Mouse (Mus musculus): Measurements from ENCODE around the gene Gm28043. TPM values are rescaled to one million over a fixed set of nuclear protein-coding genes. Genes with fewer than 3 reads are reported as not detected.
A peak's percentile ranks its signal among the peaks of the same experiment; 100 is the strongest.

Gene Gm28043
- total and polyA plus RNA-seq, 3 experiments, result 3.6 to 4.2 (median 3.7) TPM

DNA sequence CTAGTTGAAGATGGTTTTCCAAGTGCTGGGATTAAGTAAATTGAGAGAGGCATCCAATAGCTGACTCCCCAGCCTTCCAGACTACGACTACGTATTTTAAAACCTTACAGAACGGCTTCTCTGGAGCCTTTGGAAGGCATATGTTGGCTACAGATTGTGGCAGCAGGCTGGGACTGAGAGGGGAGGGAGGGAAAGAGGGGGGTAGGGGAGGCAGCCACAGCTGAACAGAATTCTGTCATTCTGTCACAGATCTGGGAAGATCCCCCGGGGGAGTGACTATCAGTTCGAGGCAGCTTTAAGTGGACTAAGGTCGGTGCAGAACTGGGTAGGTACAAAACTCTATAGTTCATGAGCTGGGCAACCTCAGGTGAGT, 117.3 kb downstream of the Gm28043 start:
- no peak overlapping the region for H3K4me2 ChIP-seq (ENCODE audit: insufficient read depth, low read depth, poor library complexity, severe bottlenecking)
- no peaks in the 10 kb centered on the region for H3K27me3 ChIP-seq (replicated peaks)
- H3K9ac ChIP-seq (ENCODE audit: insufficient read depth, low read depth), result peak overlapping the region; percentile 21; the same call in 1 of the 2 replicates
- H3K36me3 ChIP-seq (replicated peaks in 1 of 2; ENCODE audit: control insufficient read depth in 1 of 2, insufficient read depth in 1 of 2, low read length in 1 of 2), result no peaks in the 10 kb centered on the region
- H3K4me1 ChIP-seq (ENCODE audit: control insufficient read depth in 1 of 2, insufficient read depth in 2 of 2), result peaks cover 15 to 43% of the 10 kb centered on the region in 2 experiments
- no peak for DNase-seq (ENCODE audit: extremely low read depth)
- H3K4me3 ChIP-seq (replicated peaks in 1 of 3; ENCODE audit: low read depth in 2 of 3, low read length in 2 of 3, poor library complexity in 1 of 3), result no peak overlapping the region
- dilution Hi-C loops (cut with MboI; ENCODE audit: extremely low pct_ligation_motif_present, extremely low pct_unique_long_range_greater_than_20kb, low sequenced_read_pairs) (no loop called here), in situ Hi-C loops (cut with MboI; ENCODE audit: low pct_ligation_motif_present, low pct_unique_long_range_greater_than_20kb, low sequenced_read_pairs) (no loop called here)
- TF ChIP-seq SIN3A (IDR thresholded peaks at IDR 0.05; ENCODE audit: low read length), result no peak
- TF ChIP-seq ZC3H11A (IDR thresholded peaks at IDR 0.05; ENCODE audit: low read depth, low read length), result no peak
- TF ChIP-seq RCOR1 (conservative IDR thresholded peaks at IDR 0.05; ENCODE audit: low read depth, low read length), result no peak
- no peak for TF ChIP-seq MAX (IDR thresholded peaks at IDR 0.05; ENCODE audit: low read length)
- no peak for TF ChIP-seq JUND (conservative IDR thresholded peaks at IDR 0.05; ENCODE audit: low read depth, low read length)
- TF ChIP-seq PAX5 (IDR thresholded peaks at IDR 0.05; ENCODE audit: low read length), result no peak
- TF ChIP-seq USF1 (IDR thresholded peaks at IDR 0.05; ENCODE audit: low read depth, low read length), result no peak
- no peak for TF ChIP-seq CHD2 (IDR thresholded peaks at IDR 0.05; ENCODE audit: low read length)
- TF ChIP-seq ELF1 (IDR thresholded peaks at IDR 0.05; ENCODE audit: low read depth, low read length), result no peak
- no peak for TF ChIP-seq ZKSCAN1 (IDR thresholded peaks at IDR 0.05; ENCODE audit: borderline replicate concordance, low read depth, low read length)
- TF ChIP-seq USF2 (conservative IDR thresholded peaks at IDR 0.05; ENCODE audit: low read depth, low read length), result no peak
- TF ChIP-seq NELFE (IDR thresholded peaks at IDR 0.05; ENCODE audit: low read depth, low read length), result no peak
- no peak for TF ChIP-seq CHD1 (IDR thresholded peaks at IDR 0.05; ENCODE audit: low read depth, low read length)
- TF ChIP-seq KAT2A (IDR thresholded peaks at IDR 0.05; ENCODE audit: insufficient replicate concordance, low read length), result no peak
- no peak for TF ChIP-seq E2F4 (IDR thresholded peaks at IDR 0.05; ENCODE audit: insufficient replicate concordance, low read depth, low read length)
- no peak for TF ChIP-seq SMC3 (IDR thresholded peaks at IDR 0.05; ENCODE audit: low read depth, low read length)
- no peak for TF ChIP-seq POLR2AphosphoS2 (IDR thresholded peaks at IDR 0.05; ENCODE audit: low read depth, low read length)
- no peak for TF ChIP-seq EP300 (IDR thresholded peaks at IDR 0.05; ENCODE audit: low read length)
- TF ChIP-seq MAFK (IDR thresholded peaks at IDR 0.05; ENCODE audit: insufficient replicate concordance, low read length), result no peak
- H3K27ac ChIP-seq (ENCODE audit: insufficient read depth, low read depth), result no peak overlapping the region
- H3K9me3 ChIP-seq (replicated peaks; ENCODE audit: low read length), result peaks cover 12% of the 10 kb centered on the region
- no peaks in the 10 kb centered on the region for H3K79me2 ChIP-seq (replicated peaks; ENCODE audit: control insufficient read depth, extremely low read depth, insufficient read depth, poor library complexity, severe bottlenecking)

GRCm38 (mm10) chr17:29732522-29732921, 117.8 kb downstream of the Gm28043 start:
- H3K4me2 ChIP-seq (ENCODE audit: insufficient read depth, low read depth, poor library complexity, severe bottlenecking), result no peak overlapping the region
- H3K27me3 ChIP-seq (replicated peaks), result no peaks in the 10 kb centered on the region
- DNase-seq (ENCODE audit: extremely low read depth), result no peak
- no peak overlapping the region for H3K9ac ChIP-seq (ENCODE audit: insufficient read depth, low read depth)
- H3K79me2 ChIP-seq (replicated peaks; ENCODE audit: control insufficient read depth, extremely low read depth, insufficient read depth, poor library complexity, severe bottlenecking), result no peaks in the 10 kb centered on the region
- TF ChIP-seq TBP (conservative IDR thresholded peaks at IDR 0.05; ENCODE audit: low read depth, low read length), result no peak
- no peak for TF ChIP-seq EP300 (IDR thresholded peaks at IDR 0.05; ENCODE audit: low read length)
- no peak for TF ChIP-seq RAD21 (IDR thresholded peaks at IDR 0.05; ENCODE audit: low read depth, low read length)
- no peak for TF ChIP-seq ZMIZ1 (IDR thresholded peaks at IDR 0.05; ENCODE audit: low read depth, low read length)
- no peak for TF ChIP-seq KAT2A (IDR thresholded peaks at IDR 0.05; ENCODE audit: insufficient replicate concordance, low read length)
- no peaks in the 10 kb centered on the region for H3K36me3 ChIP-seq (replicated peaks in 1 of 2; ENCODE audit: control insufficient read depth in 1 of 2, insufficient read depth in 1 of 2, low read length in 1 of 2)
- no peak overlapping the region for H3K4me3 ChIP-seq (replicated peaks in 1 of 3; ENCODE audit: low read depth in 2 of 3, low read length in 2 of 3, poor library complexity in 1 of 3)
- dilution Hi-C loops (cut with MboI; ENCODE audit: extremely low pct_ligation_motif_present, extremely low pct_unique_long_range_greater_than_20kb, low sequenced_read_pairs), result no loop called here
- peaks cover 12% of the 10 kb centered on the region for H3K9me3 ChIP-seq (replicated peaks; ENCODE audit: low read length)
- in situ Hi-C loops (cut with MboI; ENCODE audit: low pct_ligation_motif_present, low pct_unique_long_range_greater_than_20kb, low sequenced_read_pairs), result no loop called here
- peaks cover 15 to 43% of the 10 kb centered on the region in 2 experiments for H3K4me1 ChIP-seq (ENCODE audit: control insufficient read depth in 1 of 2, insufficient read depth in 2 of 2)
- no peak overlapping the region for H3K27ac ChIP-seq (ENCODE audit: insufficient read depth, low read depth)
